Mouse (Mus musculus) E14TG2a.4 (cell line): ENCODE measurements around the gene Hist3h2a.

ENCODE experiments used
- CTCF ChIP-seq: conservative IDR thresholded peaks from 2 replicates; pipeline ENCODE4 v1.5.1; 2014; ENCODE audit warnings: low read length
- POU5F1 ChIP-seq: IDR thresholded peaks from 2 replicates; pipeline ENCODE4 v1.6.1; 2014; ENCODE audit warnings: low read length, borderline replicate concordance

DNA sequence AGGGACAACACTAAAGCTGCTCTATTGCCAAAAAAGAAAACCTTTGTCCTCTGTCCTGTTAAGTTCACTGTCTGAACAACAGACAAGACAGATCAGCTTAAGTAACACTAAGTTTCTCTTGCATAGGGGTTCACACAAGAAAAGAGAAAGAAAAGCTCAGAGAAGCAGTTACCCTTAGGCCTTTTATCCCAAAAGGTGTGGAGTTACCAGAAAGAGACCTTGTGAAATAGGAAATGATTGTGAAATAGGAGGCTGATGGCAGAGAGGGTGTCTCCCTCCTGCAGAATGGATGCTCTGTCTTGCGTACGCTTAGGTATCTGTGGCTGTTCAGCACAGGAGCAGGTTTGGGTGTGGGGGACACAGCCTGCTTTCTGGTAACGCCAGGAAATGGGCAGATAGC lies 24.7 kb downstream of the Hist3h2a start:
- TF ChIP-seq CTCF = no peak
- TF ChIP-seq POU5F1 = no peak
